Mouse (Mus musculus) layer of hippocampus, postnatal 10 days (tissue): ENCODE data around the gene Mecr. TPM values are rescaled to one million over a fixed set of nuclear protein-coding genes. Genes with fewer than 3 reads are reported as not detected.

Experiments
- total RNA-seq, 2 experiments: library from RNA; stranded (reverse); gene quantifications; 2 replicates each; pipeline ENCODE4 v1.2.3; 2021

Gene Mecr
- total RNA-seq, 2 experiments from 2014 or later, result 33.8 to 38.2 TPM

Other genes starting within 250 kb of the Mecr start
- 10 to 100 TPM; 79.5 to 85.9 TPM for gene Ptpru, start 5.2 kb upstream of the Mecr start, total RNA-seq
- gene Srsf4, start 30.1 kb downstream of the Mecr start, total RNA-seq, result 10 to 100 TPM; 74.4 to 77.1 TPM
- 1 to 10 TPM; 1.8 to 2.4 TPM for gene Tmem200b, start 78.3 kb downstream of the Mecr start, total RNA-seq
- not detected for gene Gm10300, start 231.2 kb downstream of the Mecr start, total RNA-seq
- gene Epb41, start 231.9 kb downstream of the Mecr start, total RNA-seq, result 10 to 100 TPM; 30.2 to 33.7 TPM